Mouse (Mus musculus) liver, postnatal 0 days (tissue): ENCODE measurements around the gene Aass. TPM values are rescaled to one million over a fixed set of nuclear protein-coding genes. Genes with fewer than 3 reads are reported as not detected.

Source experiments
- ATAC-seq: fragments of 200-750 bp; cut with Nextera tagmentation; 2 replicates; pipeline ENCODE4 v1.8.0; 2017; ENCODE audit warnings: mild to moderate bottlenecking, moderate library complexity
- DNase-seq: peaks from one replicate; pipeline ENCODE4 v3.0.0-alpha.2; 2016
- H3K27ac ChIP-seq: fragments of 300-500 bp; sonication (generic); 2 replicates; pipeline ENCODE4 v1.5.1; 2014; ENCODE audit warnings: antibody characterized with exemption, moderate library complexity, mild to moderate bottlenecking, low read depth
- H3K27me3 ChIP-seq: fragments of 300-500 bp; sonication (generic); 2 replicates; pipeline ENCODE4 v1.6.1; 2014; ENCODE audit warnings: low read length, control low read depth, mixed read lengths; ENCODE audit not compliant: insufficient read depth
- H3K36me3 ChIP-seq: fragments of 300-500 bp; sonication (generic); replicated peaks from 2 replicates; pipeline ENCODE4 v1.6.1; 2014; ENCODE audit warnings: mild to moderate bottlenecking, control low read depth, low read length, moderate library complexity, mixed read lengths; ENCODE audit not compliant: insufficient read depth
- H3K4me1 ChIP-seq: fragments of 300-500 bp; sonication (generic); 2 replicates; pipeline ENCODE4 v1.6.1; 2014; ENCODE audit warnings: antibody characterized with exemption, mild to moderate bottlenecking, control low read depth; ENCODE audit not compliant: insufficient read depth
- H3K4me2 ChIP-seq: fragments of 300-500 bp; sonication (generic); 2 replicates; pipeline ENCODE4 v1.6.1; 2014; ENCODE audit warnings: low read depth, mild to moderate bottlenecking, low read length, moderate library complexity, mixed read lengths
- H3K4me3 ChIP-seq: fragments of 300-500 bp; sonication (generic); 2 replicates; pipeline ENCODE4 v1.5.1; 2014; ENCODE audit warnings: low read depth, low read length
- H3K9ac ChIP-seq: fragments of 300-500 bp; sonication (generic); replicated peaks from 2 replicates; pipeline ENCODE4 v1.6.1; 2014; ENCODE audit warnings: mild to moderate bottlenecking, moderate library complexity
- H3K9me3 ChIP-seq: fragments of 300-500 bp; sonication (generic); 2 replicates; pipeline ENCODE4 v1.6.1; 2016; ENCODE audit warnings: mild to moderate bottlenecking, control low read depth, low read length, mixed read lengths
- CTCF ChIP-seq: sonication (generic); IDR thresholded peaks from 2 replicates; pipeline ENCODE4 v1.5.1; 2016; ENCODE audit warnings: antibody characterized with exemption, low read depth
- EP300 ChIP-seq: IDR thresholded peaks from 2 replicates; pipeline ENCODE4 v1.6.1; 2016; ENCODE audit warnings: antibody characterized with exemption, low read depth, mild to moderate bottlenecking
- WGBS: fragments of 180-500 bp; shearing (Covaris S2); extraction: QIAGEN DNeasy Blood & Tissue Kit; methylation state at CpG from one replicate; pipeline ENCODE4 v1.1.7; 2014; ENCODE audit not compliant: insufficient replicate concordance; 5-methylcytosine and 5-hydroxymethylcytosine counted together
- polyA plus RNA-seq: library from polyadenylated mRNA; unstranded; fragments of >200 nt; fragmentation: Nextera tagmentation; extraction: Ambion mirVana; gene quantifications from 2 replicates; pipeline ENCODE4 v1.2.1, GENCODE M21; 2015

The Aass gene
- polyA plus RNA-seq, 1 experiment from 2014 or later = 43.7 TPM

DNA sequence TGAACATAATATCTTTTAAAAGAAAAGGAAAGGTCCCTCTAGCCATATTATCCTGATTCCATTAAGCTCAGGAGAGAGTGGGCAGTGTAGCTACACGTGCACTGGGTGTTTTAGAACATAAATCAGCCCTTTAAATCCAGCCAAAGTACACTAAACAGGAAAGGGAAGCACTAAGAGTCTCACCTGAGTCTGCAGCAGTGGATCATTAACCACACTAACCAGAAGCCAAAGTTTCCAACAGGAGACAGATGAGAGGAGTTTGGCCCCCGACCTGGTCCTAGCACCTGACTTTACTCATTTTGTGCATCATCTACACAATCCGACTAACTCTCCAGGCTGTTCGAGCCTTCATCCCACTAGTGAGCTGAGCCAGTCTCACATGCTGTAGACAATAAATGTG is 1.8 kb downstream of the Aass start:
- Histone ChIP-seq H3K4me2 (peak overlapping the region; percentile 44), H3K27me3 (no peaks in the 10 kb centered on the region), H3K27ac (peak overlapping the region; percentile 94), H3K4me1 (no peaks in the 10 kb centered on the region; the same call in 1 of the 2 replicates), H3K4me3 (peak overlapping the region; percentile 52), H3K9me3 (no peaks in the 10 kb centered on the region), H3K36me3 (no peaks in the 10 kb centered on the region), H3K9ac (peak overlapping the region; percentile 72; the same call in 1 of the 2 replicates)
- TF ChIP-seq EP300 = 0 out of 2 replicates have a peak, but pooled peaks have one; percentile 3
- TF ChIP-seq CTCF = no peak
- peak; percentile 21 for DNase-seq
- ATAC-seq = peak; percentile 44
- 36% methylated on average over 4 of the region's 4 CpGs for WGBS

DNA sequence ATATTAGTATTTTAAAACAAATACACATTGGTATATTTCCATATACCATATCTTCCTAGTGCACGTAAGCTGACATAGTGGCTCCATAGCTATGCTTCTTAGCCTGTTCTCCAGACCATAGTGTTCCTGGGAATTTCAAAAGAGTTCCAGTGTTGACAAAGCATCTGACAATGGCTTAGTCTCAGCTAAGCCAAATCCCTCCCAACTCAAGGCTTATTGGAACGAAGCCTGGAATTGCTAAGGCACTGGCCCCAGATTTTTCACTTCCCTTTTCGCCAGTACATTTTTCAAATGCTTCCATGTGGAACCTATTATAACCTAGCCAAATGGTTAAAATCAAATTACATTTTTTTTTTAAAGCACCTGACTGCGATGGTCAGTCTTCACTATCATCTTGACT is 3.6 kb downstream of the Aass start:
- 0 out of 2 replicates have a peak overlapping the region, but pooled peaks have one; percentile 40 for H3K4me2 ChIP-seq
- H3K36me3 ChIP-seq = no peaks in the 10 kb centered on the region
- 64% methylated on average over 4 of the region's 4 CpGs for WGBS
- TF ChIP-seq EP300 = no peak
- no peak for TF ChIP-seq CTCF
- H3K4me3 ChIP-seq = no peak overlapping the region
- ATAC-seq = no peak
- no peak for DNase-seq
- no peaks in the 10 kb centered on the region for H3K27me3 ChIP-seq
- H3K27ac ChIP-seq = peak overlapping the region; percentile 48; the same call in 1 of the 2 replicates
- H3K9ac ChIP-seq = no peak overlapping the region
- peaks cover 3% of the 10 kb centered on the region; the same call in 1 of the 2 replicates for H3K4me1 ChIP-seq
- H3K9me3 ChIP-seq = no peaks in the 10 kb centered on the region

DNA sequence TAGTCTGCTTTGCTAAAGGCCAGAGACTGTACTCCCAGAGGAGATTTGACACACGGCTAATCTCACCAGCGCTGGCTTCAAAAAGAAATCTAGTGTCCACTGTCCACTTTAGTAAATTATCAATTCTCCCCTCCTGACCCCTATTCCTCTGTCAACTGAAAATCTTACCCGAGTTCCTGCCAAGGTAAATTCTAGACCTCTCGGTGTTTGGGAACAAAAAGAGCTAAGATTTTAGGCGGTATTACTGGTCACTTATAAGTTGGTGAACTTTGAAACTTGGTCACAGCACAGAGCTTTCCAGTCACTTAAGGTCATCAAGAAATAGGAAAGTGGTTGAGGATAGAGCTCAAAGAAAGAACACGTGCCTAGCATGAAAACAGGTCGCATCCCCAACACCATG is 6.1 kb downstream of the Aass start:
- no peaks in the 10 kb centered on the region for H3K9me3 ChIP-seq
- H3K9ac ChIP-seq = no peak overlapping the region
- H3K27me3 ChIP-seq = no peaks in the 10 kb centered on the region
- no peak overlapping the region for H3K4me3 ChIP-seq
- TF ChIP-seq EP300 (no peak), CTCF (no peak)
- H3K4me2 ChIP-seq = no peak overlapping the region
- peaks cover 3% of the 10 kb centered on the region; the same call in 1 of the 2 replicates for H3K4me1 ChIP-seq
- no peaks in the 10 kb centered on the region for H3K36me3 ChIP-seq
- 55% methylated on average over 7 of the region's 7 CpGs for WGBS
- DNase-seq (no peak), ATAC-seq (no peak)
- H3K27ac ChIP-seq = peak overlapping the region; percentile 44; the same call in 1 of the 2 replicates

DNA sequence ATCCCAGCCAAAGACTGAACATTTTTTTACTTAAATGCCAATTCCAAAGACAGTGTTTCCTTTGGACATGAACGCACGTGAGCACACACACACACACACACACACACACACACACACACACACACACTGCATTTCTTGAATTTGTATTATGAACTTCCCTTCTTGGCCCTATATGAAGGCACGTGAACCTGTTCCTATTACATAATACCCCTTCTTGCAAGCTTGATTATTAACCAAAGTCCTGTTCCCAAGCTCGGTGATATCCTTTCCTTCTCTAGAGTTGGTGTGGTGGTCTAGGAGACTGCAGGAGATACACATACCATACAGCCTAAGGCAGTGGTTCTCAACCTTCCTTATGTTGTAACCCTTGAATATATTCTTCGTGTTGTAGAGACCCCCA is 7.0 kb downstream of the Aass start:
- H3K4me2 ChIP-seq = peak overlapping the region; percentile 18; the same call in 1 of the 2 replicates
- ATAC-seq (no peak), DNase-seq (no peak)
- peaks cover 3% of the 10 kb centered on the region; the same call in 1 of the 2 replicates for H3K4me1 ChIP-seq
- H3K4me3 ChIP-seq = no peak overlapping the region
- H3K27ac ChIP-seq = no peak overlapping the region
- no peaks in the 10 kb centered on the region for H3K9me3 ChIP-seq
- 57% methylated on average over 5 of the region's 5 CpGs for WGBS
- H3K36me3 ChIP-seq = no peaks in the 10 kb centered on the region
- no peak overlapping the region for H3K9ac ChIP-seq
- H3K27me3 ChIP-seq = no peaks in the 10 kb centered on the region
- TF ChIP-seq EP300 (no peak), CTCF (no peak)

DNA sequence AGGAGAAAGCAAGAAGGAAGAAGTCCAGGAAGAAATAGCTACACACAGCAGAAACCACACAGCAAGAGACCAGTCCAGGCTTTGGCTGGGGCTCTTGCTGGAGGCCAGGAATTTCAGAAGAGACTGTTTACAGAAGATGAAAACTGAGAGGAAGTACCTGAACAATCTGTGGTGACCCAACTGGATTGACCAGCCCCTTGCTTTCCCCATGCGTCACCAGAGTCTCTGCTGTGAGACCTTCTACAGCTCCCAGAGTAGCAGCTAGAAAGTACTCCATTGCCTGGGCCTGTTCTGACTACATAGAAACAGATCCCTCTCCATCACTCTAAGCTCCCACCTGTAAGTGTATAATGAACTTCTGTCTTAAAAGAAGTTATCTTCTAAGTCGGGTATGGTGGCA is 8.0 kb downstream of the Aass start:
- no peak overlapping the region for H3K27ac ChIP-seq
- H3K9me3 ChIP-seq = no peaks in the 10 kb centered on the region
- peaks cover 3% of the 10 kb centered on the region; the same call in 1 of the 2 replicates for H3K4me1 ChIP-seq
- no peaks in the 10 kb centered on the region for H3K27me3 ChIP-seq
- no peaks in the 10 kb centered on the region for H3K36me3 ChIP-seq
- no peak for ATAC-seq
- H3K4me2 ChIP-seq = no peak overlapping the region
- 66% methylated on average over 2 of the region's 2 CpGs for WGBS
- no peak for TF ChIP-seq CTCF
- TF ChIP-seq EP300 = no peak
- no peak overlapping the region for H3K4me3 ChIP-seq
- H3K9ac ChIP-seq = no peak overlapping the region
- no peak for DNase-seq

DNA sequence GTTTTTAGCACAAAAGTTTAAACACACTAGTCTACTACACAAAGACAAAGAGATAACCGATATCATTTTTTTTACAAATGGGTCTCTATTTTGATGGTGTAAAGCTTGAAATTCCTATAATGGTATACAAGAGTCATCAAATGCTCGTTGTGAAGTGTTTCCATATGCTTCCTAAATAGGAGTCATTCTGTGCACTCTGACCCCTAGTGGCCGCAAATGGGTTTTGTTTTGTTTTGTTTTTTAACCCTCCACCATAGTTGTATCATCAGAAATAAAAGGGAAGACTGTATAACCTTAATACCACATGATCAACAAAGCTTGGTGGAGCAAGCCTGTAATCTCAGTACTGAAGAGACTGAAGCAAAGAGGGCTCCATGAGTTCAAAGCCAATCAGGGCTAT is 9.9 kb downstream of the Aass start:
- H3K9ac ChIP-seq = no peak overlapping the region
- no peak for DNase-seq
- TF ChIP-seq CTCF (peak; percentile 43), EP300 (no peak)
- H3K27me3 ChIP-seq = no peaks in the 10 kb centered on the region
- WGBS = 37% methylated on average over 3 of the region's 3 CpGs
- no peak for ATAC-seq
- no peak overlapping the region for H3K4me2 ChIP-seq
- H3K36me3 ChIP-seq = no peaks in the 10 kb centered on the region
- no peaks in the 10 kb centered on the region for H3K9me3 ChIP-seq
- H3K4me3 ChIP-seq = no peak overlapping the region
- H3K27ac ChIP-seq = no peak overlapping the region
- peaks cover 3% of the 10 kb centered on the region; the same call in 1 of the 2 replicates for H3K4me1 ChIP-seq
